Mouse (Mus musculus): ENCODE data around the gene Slc9a3r1. TPM values are rescaled to one million over a fixed set of nuclear protein-coding genes. Genes with fewer than 3 reads are reported as not detected.

Gene Slc9a3r1
- polyA plus RNA-seq, 1 experiment = 492 TPM

GRCm38 (mm10) chr11:115222077-115222476 is 58.9 kb downstream of the Slc9a3r1 start:
- no peak for DNase-seq (ENCODE audit: low read depth, low spot score)
- WGBS = 66% methylated on average over 12 of the region's 12 CpGs

- DNase-seq (ENCODE audit: low read depth, low spot score) = no peak
- 62% methylated on average over 5 of the region's 5 CpGs for WGBS
Measured at GRCm38 (mm10) chr11:115222570-115222969, 59.4 kb downstream of the Slc9a3r1 start.

- WGBS = 89% methylated on average over 11 of the region's 11 CpGs
- DNase-seq (ENCODE audit: low read depth, low spot score) = no peak
Measured at GRCm38 (mm10) chr11:115223451-115223850, 60.3 kb downstream of the Slc9a3r1 start.

- no peak for DNase-seq (ENCODE audit: low read depth, low spot score)
- WGBS = 83% methylated on average over 6 of the region's 6 CpGs
Measured at GRCm38 (mm10) chr11:115223877-115224276, 60.7 kb downstream of the Slc9a3r1 start.

GRCm38 (mm10) chr11:115224889-115225288 is 61.7 kb downstream of the Slc9a3r1 start:
- WGBS = 57% methylated on average over 8 of the region's 8 CpGs
- DNase-seq (ENCODE audit: low read depth, low spot score) = no peak

- DNase-seq (ENCODE audit: low read depth, low spot score) = no peak
- 92% methylated on average over 6 of the region's 6 CpGs for WGBS
Measured at GRCm38 (mm10) chr11:115225301-115225700, 62.2 kb downstream of the Slc9a3r1 start.

GRCm38 (mm10) chr11:115226811-115227491 is 63.8 kb downstream of the Slc9a3r1 start:
- WGBS = 78% methylated on average over 14 of the region's 14 CpGs
- DNase-seq (ENCODE audit: low read depth, low spot score) = no peak

- no peak for DNase-seq (ENCODE audit: low read depth, low spot score)
- WGBS = 81% methylated on average over 12 of the region's 12 CpGs
Measured at GRCm38 (mm10) chr11:115227640-115228039, 64.5 kb downstream of the Slc9a3r1 start.

GRCm38 (mm10) chr11:115228430-115228829 is 65.3 kb downstream of the Slc9a3r1 start:
- WGBS = 68% methylated on average over 7 of the region's 7 CpGs

GRCm38 (mm10) chr11:115229021-115229930 is 66.1 kb downstream of the Slc9a3r1 start:
- WGBS = 60% methylated on average over 15 of the region's 15 CpGs
- no peak for DNase-seq (ENCODE audit: low read depth, low spot score)

More at GRCm38 (mm10) chr11:115228430-115228829, 65.3 kb downstream of the Slc9a3r1 start:
- no peak for DNase-seq (ENCODE audit: low read depth, low spot score)

Other genes starting within 250 kb of the Slc9a3r1 start
- 0.25 and 0.63 TPM in 2 replicates for gene Cd300lb, start 229.0 kb upstream of the Slc9a3r1 start, polyA plus RNA-seq (2012; rRNA removed)
- 0.63 and 1.2 TPM in 2 replicates for gene Cd300c, start 194.2 kb upstream of the Slc9a3r1 start, polyA plus RNA-seq (2012; rRNA removed)
- gene Cd300ld, start 173.4 kb upstream of the Slc9a3r1 start, polyA plus RNA-seq (2012; rRNA removed) = 1.6 and 2.3 TPM in 2 replicates
- 8.0 and 10.1 TPM in 2 replicates for gene Cd300c2, start 161.5 kb upstream of the Slc9a3r1 start, polyA plus RNA-seq (2012; rRNA removed)
- gene Cd300ld2, start 147.1 kb upstream of the Slc9a3r1 start, polyA plus RNA-seq (2012; rRNA removed) = not detected in 2 replicates
- 0.29 TPM in 1 of 2 replicates, not detected in the other for gene Cd300ld4, start 136.3 kb upstream of the Slc9a3r1 start, polyA plus RNA-seq (2012; rRNA removed)
- 0.89 TPM in 1 of 2 replicates, not detected in the other for gene Cd300ld5, start 125.6 kb upstream of the Slc9a3r1 start, polyA plus RNA-seq (2012; rRNA removed)
- 2.9 and 3.7 TPM in 2 replicates for gene Cd300ld3, start 114.9 kb upstream of the Slc9a3r1 start, polyA plus RNA-seq (2012; rRNA removed)
- 0.19 and 0.59 TPM in 2 replicates for gene Cd300e, start 101.2 kb upstream of the Slc9a3r1 start, polyA plus RNA-seq (2012; rRNA removed)
- gene Rab37, start 71.9 kb upstream of the Slc9a3r1 start, polyA plus RNA-seq (2012; rRNA removed) = 3.5 and 4.5 TPM in 2 replicates
- gene Cd300lf, start 29.3 kb upstream of the Slc9a3r1 start, polyA plus RNA-seq (2012; rRNA removed) = 4.8 and 6.3 TPM in 2 replicates
- 7.9 and 10.1 TPM in 2 replicates for gene Tmem104, start 24.1 kb downstream of the Slc9a3r1 start, polyA plus RNA-seq (2012; rRNA removed)
- gene Nat9, start 24.5 kb downstream of the Slc9a3r1 start, polyA plus RNA-seq (2012; rRNA removed) = 25.3 and 25.4 TPM in 2 replicates
- 0.04 TPM in 2 replicates for gene Grin2c, start 103.9 kb downstream of the Slc9a3r1 start, polyA plus RNA-seq (2012; rRNA removed)
- 10.0 and 11.8 TPM in 2 replicates for gene Fdxr, start 113.7 kb downstream of the Slc9a3r1 start, polyA plus RNA-seq (2012; rRNA removed)
- 0.51 and 0.53 TPM in 2 replicates for gene Fads6, start 134.3 kb downstream of the Slc9a3r1 start, polyA plus RNA-seq (2012; rRNA removed)
- 0.05 and 0.63 TPM in 2 replicates for gene Otop2, start 143.8 kb downstream of the Slc9a3r1 start, polyA plus RNA-seq (2012; rRNA removed)
- 0.02 and 0.11 TPM in 2 replicates for gene Ush1g, start 158.7 kb downstream of the Slc9a3r1 start, polyA plus RNA-seq (2012; rRNA removed)
- gene Otop3, start 171.4 kb downstream of the Slc9a3r1 start, polyA plus RNA-seq (2012; rRNA removed) = 0.06 and 0.12 TPM in 2 replicates
- gene Hid1, start 204.4 kb downstream of the Slc9a3r1 start, polyA plus RNA-seq (2012; rRNA removed) = 25.7 and 34.6 TPM in 2 replicates
- 4.0 and 4.2 TPM in 2 replicates for gene Cdr2l, start 218.6 kb downstream of the Slc9a3r1 start, polyA plus RNA-seq (2012; rRNA removed)
- gene Mrpl58, start 240.4 kb downstream of the Slc9a3r1 start, polyA plus RNA-seq (2012; rRNA removed) = 77.6 and 92.0 TPM in 2 replicates